ENCODE assay signal across 16 mouse cellular contexts in genomic region chr17:64337220-64337619, GRCm38 (mm10).
"Had no signal": no experiment of that assay in that cellular context is flagged by ENCODE, and none has a peak within 500 bp of the region (broad histone marks: within the 10 kb centered on the region; RNA-seq: fewer than 3 reads in every experiment).

No protein-coding gene starts in this region.

- H3K4me3 ChIP-seq: layer of hippocampus, adult 2 months; limb, embryonic 10.5 days; liver, embryonic 15.5 days; midbrain, embryonic 12.5 days; neural tube, embryonic 13.5 days had no signal

- DNase-seq: kidney, postnatal 10 days; kidney, postnatal 4 days; lung, adult 2 months; lung, postnatal 36 days; retina, postnatal 1 day; right cerebral cortex, postnatal 4 days; spleen, adult 18-20 months; thymus, adult 2 months; thymus, postnatal 25 days had no signal

- H3K36me3 ChIP-seq: limb, embryonic 10.5 days; liver, embryonic 15.5 days; midbrain, embryonic 12.5 days; neural tube, embryonic 13.5 days had no signal

- H3K9me3 ChIP-seq: limb, embryonic 10.5 days; liver, embryonic 15.5 days; midbrain, embryonic 12.5 days; neural tube, embryonic 13.5 days had no signal

- H3K27me3 ChIP-seq: midbrain, embryonic 12.5 days; neural tube, embryonic 13.5 days had no signal

- ATAC-seq: lung, postnatal 0 days; midbrain, embryonic 16.5 days had no signal
